Mouse (Mus musculus) pancreas, adult 10 weeks (tissue): ENCODE results near the gene Sdr9c7. TPM values are rescaled to one million over a fixed set of nuclear protein-coding genes. Genes with fewer than 3 reads are reported as not detected.

Source experiments
- polyA plus RNA-seq: library from polyadenylated mRNA; stranded (reverse); fragments of 350-450 nt; fragmentation: Illumina TruSeq; extraction: RNeasy Lipid Tissue Mini Kit (QIAGEN cat#74804); gene quantifications from one replicate; pipeline ENCODE4 v1.2.3, GENCODE M21; 2015; ENCODE audit warnings: low read depth, low replicate concordance; ENCODE audit not compliant: insufficient read depth

Sdr9c7 gene
- 5.4 TPM for polyA plus RNA-seq

DNA sequence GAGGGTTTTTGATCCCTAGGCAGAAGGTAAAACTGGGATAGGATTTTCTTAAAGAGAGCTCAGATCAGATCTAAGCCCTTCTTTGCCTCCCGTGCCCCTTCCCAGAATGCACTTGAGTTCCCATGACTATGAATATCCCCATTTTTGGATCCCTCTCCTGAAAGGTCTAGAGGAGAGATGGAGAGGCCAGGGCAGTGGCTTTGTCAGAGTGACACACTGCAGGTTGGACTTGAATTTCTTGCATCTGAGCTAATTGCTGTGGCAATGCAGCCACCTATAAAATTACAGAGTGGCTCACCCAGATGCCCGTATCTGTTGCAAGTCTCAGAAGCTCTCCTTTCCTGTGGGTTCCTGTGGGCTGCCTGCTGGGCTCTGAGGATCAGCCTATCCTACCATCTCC is at the start of gene Sdr9c7:
Gene Sdr9c7, plus strand, starts transcription at position 301 of the 400 bp plus-strand sequence.

DNA sequence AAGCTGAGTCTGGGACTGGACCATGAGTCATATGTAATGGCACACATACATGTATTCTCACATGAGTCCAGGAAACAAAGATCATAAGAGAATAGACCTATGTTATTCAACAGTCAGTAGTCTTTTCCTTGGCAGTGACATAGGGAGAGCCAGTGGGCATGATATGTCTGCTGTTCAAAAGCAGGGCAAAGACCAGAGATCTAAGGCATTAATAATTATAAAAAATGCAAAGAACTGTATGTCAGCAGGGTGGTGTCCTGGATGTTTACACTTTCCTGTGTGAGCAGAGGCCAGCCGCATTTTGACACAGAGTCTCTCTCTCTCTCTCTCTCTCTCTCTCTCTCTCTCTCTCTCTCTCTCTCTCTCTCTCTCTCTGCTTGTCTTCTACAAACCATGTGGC is 48.7 kb upstream of the Sdr9c7 start, which contains the start of gene Rdh19:
Gene Rdh19, plus strand, starts transcription at position 301 of the 400 bp plus-strand sequence.

DNA sequence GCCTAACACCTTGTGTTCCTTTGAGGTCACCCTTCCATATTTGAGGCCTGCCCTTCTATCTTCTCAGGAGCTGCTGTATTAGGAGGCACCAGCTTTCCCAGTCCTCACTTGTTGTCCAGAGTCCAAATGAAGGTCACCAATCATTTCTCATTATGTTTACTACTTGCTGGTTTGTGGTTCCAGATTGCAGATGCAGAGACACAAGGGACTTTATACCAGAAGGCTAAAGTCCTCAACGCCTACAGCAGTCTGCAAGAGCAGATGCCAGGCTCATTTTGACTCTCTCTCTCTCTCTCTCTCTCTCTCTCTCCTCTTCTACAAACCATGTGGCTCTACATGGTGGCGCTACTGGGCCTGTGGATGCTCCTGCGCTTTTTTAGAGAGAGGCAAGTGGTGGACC is 32.1 kb upstream of the Sdr9c7 start, which contains the start of gene Rdh16f2:
Gene Rdh16f2, plus strand, starts transcription at position 243 of the 400 bp plus-strand sequence.

DNA sequence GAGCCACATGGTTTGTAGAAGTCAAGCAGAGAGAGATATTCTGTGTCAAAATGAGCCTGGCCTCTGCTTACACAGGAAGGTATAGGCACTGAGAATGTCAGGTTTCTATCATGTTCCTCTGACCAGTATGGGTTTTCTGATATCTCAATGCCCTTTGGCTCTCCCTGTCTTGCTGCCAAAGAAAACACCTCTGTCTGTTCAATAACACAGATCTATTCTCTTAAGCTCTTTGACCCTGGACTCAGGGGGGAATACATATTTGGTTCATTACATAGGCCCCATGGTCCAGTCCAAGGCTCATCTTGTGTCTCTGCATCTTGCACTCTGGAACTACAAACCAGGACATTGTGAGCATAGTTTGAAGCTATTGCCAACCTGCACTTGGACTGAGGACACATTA is 9.7 kb upstream of the Sdr9c7 start, which contains the start of gene Rdh7:
Gene Rdh7, minus strand, starts transcription at position 213 of the 400 bp plus-strand sequence.

Other genes with a start within 250 kb of the Sdr9c7 start
- 1.2 TPM for gene Nemp1, start 231.6 kb upstream of the Sdr9c7 start, polyA plus RNA-seq
- 5.6 TPM for gene Nab2, start 229.9 kb upstream of the Sdr9c7 start, polyA plus RNA-seq
- not detected for gene Myo1a, start 193.3 kb upstream of the Sdr9c7 start, polyA plus RNA-seq
- gene Tac2, start 174.0 kb upstream of the Sdr9c7 start, polyA plus RNA-seq, result not detected
- gene Zbtb39, start 159.0 kb upstream of the Sdr9c7 start, polyA plus RNA-seq, result 1.8 TPM
- gene Gpr182, start 146.8 kb upstream of the Sdr9c7 start, polyA plus RNA-seq, result 0.79 TPM
- gene Rdh1, start 138.8 kb upstream of the Sdr9c7 start, polyA plus RNA-seq, result not detected
- gene Rdh16f1, start 138.7 kb upstream of the Sdr9c7 start, polyA plus RNA-seq, result not detected
- gene Rdh9, start 122.1 kb upstream of the Sdr9c7 start, polyA plus RNA-seq, result not detected
- not detected for gene Rdh16, start 97.4 kb upstream of the Sdr9c7 start, polyA plus RNA-seq
- not detected for gene Rdh19, start 48.6 kb upstream of the Sdr9c7 start, polyA plus RNA-seq
- gene Rdh16f2, start 32.0 kb upstream of the Sdr9c7 start, polyA plus RNA-seq, result not detected
- gene Rdh7, start 9.7 kb upstream of the Sdr9c7 start, polyA plus RNA-seq, result not detected
- not detected for gene Hsd17b6, start 109.1 kb downstream of the Sdr9c7 start, polyA plus RNA-seq
- 3.3 TPM for gene Prim1, start 116.7 kb downstream of the Sdr9c7 start, polyA plus RNA-seq
- gene Naca, start 137.1 kb downstream of the Sdr9c7 start, polyA plus RNA-seq, result 222 TPM
- 30.4 TPM for gene Ptges3, start 160.4 kb downstream of the Sdr9c7 start, polyA plus RNA-seq
- 359 TPM for gene Atp5b, start 184.8 kb downstream of the Sdr9c7 start, polyA plus RNA-seq
- 9.4 TPM for gene Baz2a, start 193.1 kb downstream of the Sdr9c7 start, polyA plus RNA-seq